Comparison of ENCODE assay signal across 9 mouse cellular contexts in genomic region chr7:25205355-25206093, GRCm38 (mm10). TPM values are rescaled to one million over a fixed set of nuclear protein-coding genes. Genes with fewer than 3 reads are reported as not detected.
A peak's percentile ranks its signal among the peaks of the same experiment; 100 is the strongest.
DNase-seq lines count a peak whose midpoint lies in the region; ATAC-seq and TF ChIP-seq lines count a peak whose summit lies in the region.
"Had no signal": no experiment of that assay in that cellular context is flagged by ENCODE, and none has a peak within 500 bp of the region (broad histone marks: within the 10 kb centered on the region; RNA-seq: fewer than 3 reads in every experiment).

No protein-coding gene starts in this region.

- H3K27me3 ChIP-seq in limb, embryonic 12.5 days, result no peaks in the 10 kb centered on the region
- no peaks in the 10 kb centered on the region for H3K27me3 ChIP-seq in small intestine, adult 2 months (ENCODE audit: control insufficient read depth, insufficient read depth, low read length)
- H3K27me3 ChIP-seq: embryonic facial prominence, embryonic 13.5 days; midbrain, embryonic 12.5 days had no signal

- H3K4me2 ChIP-seq in limb, embryonic 12.5 days, result no peak overlapping the region
- H3K4me2 ChIP-seq: embryonic facial prominence, embryonic 13.5 days; midbrain, embryonic 12.5 days had no signal

- no peak for ATAC-seq in limb, embryonic 12.5 days (ENCODE audit: insufficient number of reproducible peaks, insufficient read depth, low FRiP score, low TSS enrichment, low read depth)

- TF ChIP-seq CTCF in small intestine, adult 2 months (IDR thresholded peaks at IDR 0.05; ENCODE audit: extremely low read depth, insufficient read length, insufficient replicate concordance, low read depth, low read length), result no peak

- no peaks in the 10 kb centered on the region for H3K9me3 ChIP-seq in limb, embryonic 12.5 days
- H3K9me3 ChIP-seq: embryonic facial prominence, embryonic 13.5 days; midbrain, embryonic 12.5 days had no signal

- H3K4me1 ChIP-seq in limb, embryonic 12.5 days (replicated peaks), result no peaks in the 10 kb centered on the region
- H3K4me1 ChIP-seq in small intestine, adult 2 months (ENCODE audit: control insufficient read depth, insufficient read depth, insufficient read length, low read length), result peaks cover 48% of the 10 kb centered on the region
- H3K4me1 ChIP-seq: embryonic facial prominence, embryonic 13.5 days; midbrain, embryonic 12.5 days had no signal

- no peak overlapping the region for H3K27ac ChIP-seq in limb, embryonic 12.5 days
- H3K27ac ChIP-seq in small intestine, adult 2 months (ENCODE audit: insufficient read depth, low read depth, low read length), result peak overlapping the region; percentile 84
- H3K27ac ChIP-seq: embryonic facial prominence, embryonic 13.5 days; midbrain, embryonic 12.5 days had no signal

- H3K9ac ChIP-seq in limb, embryonic 12.5 days (replicated peaks), result 0 out of 2 replicates have a peak overlapping the region, but pooled peaks have one; percentile 32
- H3K9ac ChIP-seq: embryonic facial prominence, embryonic 13.5 days; midbrain, embryonic 12.5 days had no signal

- 85% methylated on average over 16 of the region's 16 CpGs for WGBS in limb, embryonic 12.5 days
- 62% methylated on average over 16 of the region's 16 CpGs for WGBS in small intestine, adult 2 months

- H3K4me3 ChIP-seq in limb, embryonic 12.5 days (replicated peaks), result no peak overlapping the region
- H3K4me3 ChIP-seq in small intestine, adult 2 months (ENCODE audit: low read depth, low read length), result peak overlapping the region; percentile 40
- H3K4me3 ChIP-seq: embryonic facial prominence, embryonic 13.5 days; midbrain, embryonic 12.5 days had no signal

- DNase-seq in A20 (ENCODE audit: low read depth, low spot score), result peak; percentile 86
- peak; percentile 85 for DNase-seq in CD4-positive helper T cell, adult 2 months (ENCODE audit: low read depth, low spot score)
- DNase-seq in layer of hippocampus, postnatal 10 days (ENCODE audit: low spot score in 2 of 2), result no peak
- no peak for DNase-seq in retina, postnatal 1 day
- DNase-seq in gastrocnemius, postnatal 4 days (ENCODE audit: low spot score in 2 of 2), result no peak

- H3K36me3 ChIP-seq in limb, embryonic 12.5 days, result peaks cover 79% of the 10 kb centered on the region
- peaks cover 63% of the 10 kb centered on the region for H3K36me3 ChIP-seq in small intestine, adult 2 months (ENCODE audit: control insufficient read depth, insufficient read depth, low read length)

- TF ChIP-seq POLR2A in small intestine, adult 2 months (IDR thresholded peaks at IDR 0.05; ENCODE audit: low read depth, low read length), result no peak

RNA-seq across cellular contexts. Expression of gene Dedd2, which starts 14.9 kb away (rescaled TPM):
- 12.2 and 13.6 TPM in 2 replicates for polyA plus RNA-seq in limb, embryonic 12.5 days (2016; fragmentation: Nextera tagmentation; extraction: Ambion mirVana)
- 44.2 and 135 TPM in 2 replicates for polyA plus RNA-seq in small intestine, adult 2 months (2012; rRNA removed)
- 10 to 100 TPM; 22.2 to 26.3 TPM for total RNA-seq in layer of hippocampus, postnatal 10 days (2021)
- total RNA-seq in gastrocnemius, postnatal 4 days (2021), result 1 to 10 TPM; 6.6 to 8.3 TPM

RNA-seq across cellular contexts. Expression of gene Zfp526, which starts 15.7 kb away (rescaled TPM):
- 3.1 and 3.4 TPM in 2 replicates for polyA plus RNA-seq in limb, embryonic 12.5 days (2016; fragmentation: Nextera tagmentation; extraction: Ambion mirVana)
- 5.8 and 8.7 TPM in 2 replicates for polyA plus RNA-seq in small intestine, adult 2 months (2012; rRNA removed)
- total RNA-seq in layer of hippocampus, postnatal 10 days (2021), result 1 to 10 TPM; 7.2 to 8.4 TPM
- 10 to 100 TPM; 10.6 to 11.3 TPM for total RNA-seq in gastrocnemius, postnatal 4 days (2021)

RNA-seq across cellular contexts. Expression of gene Pou2f2, which starts 26.0 kb away (rescaled TPM):
- 2.7 and 2.9 TPM in 2 replicates for polyA plus RNA-seq in limb, embryonic 12.5 days (2016; fragmentation: Nextera tagmentation; extraction: Ambion mirVana)
- 2.9 and 6.9 TPM in 2 replicates for polyA plus RNA-seq in small intestine, adult 2 months (2012; rRNA removed)
- 10 to 100 TPM; 10.1 to 11.3 TPM for total RNA-seq in layer of hippocampus, postnatal 10 days (2021)
- total RNA-seq in gastrocnemius, postnatal 4 days (2021), result under 1 TPM; 0.52 to 0.91 TPM

RNA-seq across cellular contexts. Expression of gene Gsk3a, which starts 32.1 kb away (rescaled TPM):
- 16.9 and 19.4 TPM in 2 replicates for polyA plus RNA-seq in limb, embryonic 12.5 days (2016; fragmentation: Nextera tagmentation; extraction: Ambion mirVana)
- 77.7 and 163 TPM in 2 replicates for polyA plus RNA-seq in small intestine, adult 2 months (2012; rRNA removed)
- total RNA-seq in layer of hippocampus, postnatal 10 days (2021), result 100 to 1,000 TPM; 162 to 187 TPM
- 10 to 100 TPM; 62.8 to 63.2 TPM for total RNA-seq in gastrocnemius, postnatal 4 days (2021)

RNA-seq across cellular contexts. Expression of gene Erf, which starts 45.0 kb away (rescaled TPM):
- 22.3 and 24.3 TPM in 2 replicates for polyA plus RNA-seq in limb, embryonic 12.5 days (2016; fragmentation: Nextera tagmentation; extraction: Ambion mirVana)
- polyA plus RNA-seq in small intestine, adult 2 months (2012; rRNA removed), result 15.8 and 37.1 TPM in 2 replicates
- 10 to 100 TPM; 38.1 to 39.5 TPM for total RNA-seq in layer of hippocampus, postnatal 10 days (2021)
- 10 to 100 TPM; 32.7 to 34.6 TPM for total RNA-seq in gastrocnemius, postnatal 4 days (2021)

Comparison
In these comparisons a context has a peak if more than half of its experiments do, and no peak if none do; other contexts are left out.
1. DNase-seq: peak in A20 (single experiment) and CD4-positive helper T cell, adult 2 months (single experiment); none in layer of hippocampus, postnatal 10 days (0 of 2), retina, postnatal 1 day (single experiment) and gastrocnemius, postnatal 4 days (0 of 2).
2. RNA of gene Pou2f2, which starts 26.0 kb away (total RNA-seq): 10.1 to 11.3 TPM in layer of hippocampus, postnatal 10 days; 0.52 to 0.91 TPM in gastrocnemius, postnatal 4 days; every median in the first group is over 4 times any median in the second.